Mouse (Mus musculus) ES-Bruce4 (cell line): ENCODE results near the gene Ost4. TPM values are rescaled to one million over a fixed set of nuclear protein-coding genes. Genes with fewer than 3 reads are reported as not detected.

Experiments
- H3K27ac ChIP-seq: 2 replicates; pipeline ENCODE4 v1.5.1; 2012; ENCODE audit warnings: low read length, inconsistent platforms; ENCODE audit not compliant: insufficient read depth
- H3K27me3 ChIP-seq: 2 replicates; pipeline ENCODE4 v1.6.1; 2012; ENCODE audit warnings: mild to moderate bottlenecking, low read length, inconsistent platforms; ENCODE audit not compliant: control insufficient read depth, poor library complexity, insufficient read depth, severe bottlenecking
- H3K36me3 ChIP-seq: 2 replicates; pipeline ENCODE4 v1.6.1; 2012; ENCODE audit warnings: inconsistent platforms, mild to moderate bottlenecking, low read length, moderate library complexity; ENCODE audit not compliant: control insufficient read depth, poor library complexity, insufficient read depth, severe bottlenecking
- H3K4me1 ChIP-seq: one replicate; pipeline ENCODE4 v1.8.1; 2011; ENCODE audit warnings: low read length; ENCODE audit not compliant: control insufficient read depth, insufficient read depth
- H3K4me3 ChIP-seq: 2 replicates; pipeline ENCODE4 v1.5.1; 2011; ENCODE audit warnings: low read depth, mild to moderate bottlenecking, low read length
- H3K9ac ChIP-seq: 2 replicates; pipeline ENCODE4 v1.6.1; 2012; ENCODE audit warnings: low read depth, mild to moderate bottlenecking, inconsistent platforms; ENCODE audit not compliant: poor library complexity, severe bottlenecking
- H3K9me3 ChIP-seq: replicated peaks from 2 replicates; pipeline ENCODE4 v1.6.1; 2012; ENCODE audit warnings: mild to moderate bottlenecking, low read length, inconsistent platforms; ENCODE audit not compliant: control insufficient read depth, poor library complexity, insufficient read depth, severe bottlenecking
- CTCF ChIP-seq: IDR thresholded peaks from one replicate; pipeline ENCODE4 v1.8.1; 2011; ENCODE audit warnings: low read depth, low read length
- EP300 ChIP-seq: IDR thresholded peaks from 2 replicates; pipeline ENCODE4 v1.6.1; 2011; ENCODE audit warnings: low read depth, low read length; ENCODE audit not compliant: insufficient read depth
- POLR2A ChIP-seq: IDR thresholded peaks from one replicate; pipeline ENCODE4 v1.8.1; 2011; ENCODE audit warnings: low read length; ENCODE audit not compliant: insufficient read depth
- polyA plus RNA-seq: library from polyadenylated mRNA; stranded (reverse); fragments of >200 nt; gene quantifications from 2 replicates; pipeline ENCODE4 v1.2.4, GENCODE M21; 2011; ENCODE audit warnings: low read depth; ENCODE audit not compliant: missing spikeins, insufficient read depth, insufficient read length

The Ost4 gene
- polyA plus RNA-seq, 1 experiment: 216 TPM

DNA sequence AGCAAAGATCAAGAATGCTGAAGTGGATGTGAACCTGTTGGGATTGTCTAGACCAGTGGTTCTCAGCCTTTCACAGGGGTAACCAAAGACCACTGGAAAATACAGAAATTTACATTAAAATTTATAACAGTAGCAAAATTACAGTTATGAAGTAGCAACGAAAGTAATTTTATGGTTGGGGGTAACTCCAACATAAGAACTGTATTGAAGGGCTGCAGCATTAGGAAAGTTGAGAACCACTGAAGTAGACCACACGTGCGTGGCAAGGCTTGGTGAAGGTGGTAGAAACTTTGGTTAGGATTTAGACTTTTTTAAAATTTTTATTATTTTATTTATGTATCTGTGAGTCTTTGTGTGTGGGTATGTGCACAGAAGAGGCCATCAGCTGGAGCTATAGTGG is 39.9 kb downstream of the Ost4 start, which contains the start of gene Tmem214:
TSS of gene Tmem214 (plus strand) at position 301 of the 400 bp plus-strand sequence.
- Histone ChIP-seq H3K27me3 (no peaks in the 10 kb centered on the region), H3K4me1 (peaks cover 7% of the 10 kb centered on the region), H3K4me3 (no peak within 1 kb of the TSS), H3K27ac (no peak within 1 kb of the TSS), H3K9me3 (no peaks in the 10 kb centered on the region), H3K36me3 (peaks cover 14% of the 10 kb centered on the region), H3K9ac (peak within 1 kb of the TSS; percentile 32)
- TF ChIP-seq CTCF (no peak), POLR2A (no peak), EP300 (no peak)

DNA sequence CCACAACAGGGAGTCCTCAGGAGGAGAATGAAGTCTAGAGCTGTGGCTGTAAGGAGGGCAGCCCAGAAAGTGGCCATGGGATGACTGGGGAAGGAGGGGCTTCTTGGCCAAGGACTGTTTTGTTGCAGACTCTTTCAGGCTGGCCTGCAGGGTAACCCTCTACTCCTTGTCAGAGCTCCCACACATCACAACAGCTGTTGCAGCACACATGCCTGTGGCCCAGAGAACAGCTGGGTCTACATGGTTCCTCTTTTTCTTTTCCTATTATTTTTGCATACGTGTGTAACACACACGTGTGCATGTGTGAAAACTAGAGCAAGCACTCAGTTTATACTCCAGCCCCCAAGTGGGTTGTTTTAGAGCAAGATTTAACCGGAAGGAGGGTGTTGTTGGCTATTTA is 40.7 kb downstream of the Ost4 start:
- Histone ChIP-seq H3K9ac (no peak overlapping the region), H3K4me1 (peaks cover 7% of the 10 kb centered on the region), H3K27me3 (no peaks in the 10 kb centered on the region), H3K4me3 (no peak overlapping the region), H3K36me3 (peaks cover 6% of the 10 kb centered on the region), H3K9me3 (no peaks in the 10 kb centered on the region), H3K27ac (no peak overlapping the region)
- TF ChIP-seq EP300: no peak
- TF ChIP-seq CTCF: no peak
- TF ChIP-seq POLR2A: no peak

DNA sequence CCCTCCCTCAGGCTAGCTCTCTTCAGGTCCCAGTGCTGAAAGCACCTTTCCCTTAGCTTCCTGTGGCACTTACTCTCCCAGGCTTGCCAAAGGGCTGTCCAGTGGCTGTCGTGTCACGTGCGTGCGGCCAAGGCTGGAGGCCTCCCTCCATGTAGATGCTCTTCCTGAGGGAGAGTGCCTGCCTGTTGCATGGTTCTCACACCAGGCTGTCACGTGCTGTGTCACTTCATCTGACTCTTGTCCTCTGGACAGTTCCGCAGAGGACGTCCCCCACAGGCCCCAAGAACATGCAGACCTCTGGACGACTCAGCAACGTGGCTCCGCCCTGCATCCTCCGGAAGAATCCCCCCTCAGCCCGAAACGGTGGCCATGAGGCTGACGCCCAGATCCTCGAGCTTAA is 43.3 kb downstream of the Ost4 start:
- peaks cover 7% of the 10 kb centered on the region for H3K4me1 ChIP-seq
- no peaks in the 10 kb centered on the region for H3K27me3 ChIP-seq
- H3K9me3 ChIP-seq: no peaks in the 10 kb centered on the region
- no peak overlapping the region for H3K27ac ChIP-seq
- H3K4me3 ChIP-seq: no peak overlapping the region
- TF ChIP-seq POLR2A (no peak), EP300 (no peak)
- no peak overlapping the region for H3K9ac ChIP-seq
- H3K36me3 ChIP-seq: no peaks in the 10 kb centered on the region

DNA sequence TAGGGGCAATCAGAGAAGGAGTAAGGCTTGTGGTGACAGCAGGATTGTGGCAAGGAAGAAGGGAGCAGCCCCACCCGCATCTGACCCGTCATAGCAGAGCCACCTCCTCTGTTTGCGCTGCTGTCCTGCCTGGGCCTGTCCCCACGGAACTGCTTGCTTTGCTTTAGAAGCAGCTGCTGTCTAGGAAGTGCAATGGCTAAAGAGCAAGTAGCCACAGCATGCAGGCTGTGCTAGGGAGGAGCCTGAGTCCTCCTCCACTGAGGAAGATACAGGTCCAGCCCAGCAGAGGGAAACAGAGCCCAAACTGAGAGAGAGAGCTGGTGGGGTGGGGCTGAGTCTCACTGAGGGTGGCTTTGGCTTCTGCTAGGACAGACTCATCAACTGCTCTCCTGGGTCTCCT is 43.7 kb downstream of the Ost4 start:
- Histone ChIP-seq H3K27me3 (no peaks in the 10 kb centered on the region), H3K4me3 (no peak overlapping the region), H3K4me1 (peaks cover 7% of the 10 kb centered on the region), H3K9me3 (no peaks in the 10 kb centered on the region), H3K36me3 (no peaks in the 10 kb centered on the region), H3K9ac (no peak overlapping the region), H3K27ac (no peak overlapping the region)
- peak; percentile 17 for TF ChIP-seq CTCF
- no peak for TF ChIP-seq EP300

DNA sequence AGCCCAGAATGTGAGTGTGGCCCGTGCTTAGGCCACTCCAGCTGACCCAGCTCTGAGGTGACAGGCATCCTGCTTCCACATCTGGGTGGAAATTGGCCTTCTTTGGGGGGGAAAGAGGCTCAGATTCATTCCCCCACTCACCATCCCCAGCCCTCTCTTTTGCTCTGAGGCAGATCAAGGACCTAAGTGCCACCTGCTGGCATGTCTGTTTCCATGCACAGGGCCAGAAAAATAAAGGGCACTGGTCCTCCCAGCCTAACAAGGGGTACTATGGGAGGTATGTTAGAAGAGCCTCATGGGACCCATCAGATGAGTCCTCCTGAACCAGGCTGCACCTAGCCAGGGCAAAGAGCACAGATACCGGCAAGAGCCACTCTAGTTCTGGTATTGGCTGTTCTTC is 51.5 kb downstream of the Ost4 start:
- Histone ChIP-seq H3K27ac (no peak overlapping the region), H3K4me1 (no peaks in the 10 kb centered on the region), H3K4me3 (no peak overlapping the region), H3K9me3 (no peaks in the 10 kb centered on the region), H3K27me3 (no peaks in the 10 kb centered on the region), H3K36me3 (no peaks in the 10 kb centered on the region), H3K9ac (no peak overlapping the region)
- no peak for TF ChIP-seq EP300

Other genes with a start within 250 kb of the Ost4 start
- gene Cenpa, start 241.0 kb downstream of the Ost4 start, polyA plus RNA-seq: 257 and 258 TPM in 2 replicates
- 33.4 and 35.2 TPM in 2 replicates for gene Dpysl5, start 196.2 kb downstream of the Ost4 start, polyA plus RNA-seq
- 12.8 and 15.6 TPM in 2 replicates for gene Mapre3, start 93.1 kb downstream of the Ost4 start, polyA plus RNA-seq
- 50.4 and 56.3 TPM in 2 replicates for gene Tmem214, start 39.8 kb downstream of the Ost4 start, polyA plus RNA-seq
- 22.0 and 22.3 TPM in 2 replicates for gene Agbl5, start 19.1 kb downstream of the Ost4 start, polyA plus RNA-seq
- 2.5 and 3.2 TPM in 2 replicates for gene Emilin1, start 5.6 kb upstream of the Ost4 start, polyA plus RNA-seq
- gene Khk, start 13.6 kb upstream of the Ost4 start, polyA plus RNA-seq: 12.9 and 14.0 TPM in 2 replicates
- gene Cgref1, start 37.8 kb upstream of the Ost4 start, polyA plus RNA-seq: 26.1 and 26.3 TPM in 2 replicates
- 71.0 and 84.4 TPM in 2 replicates for gene Preb, start 52.6 kb upstream of the Ost4 start, polyA plus RNA-seq
- gene Tcf23, start 60.9 kb upstream of the Ost4 start, polyA plus RNA-seq: not detected in 2 replicates
- 28.6 and 31.8 TPM in 2 replicates for gene Atraid, start 140.5 kb upstream of the Ost4 start, polyA plus RNA-seq
- gene Slc5a6, start 141.1 kb upstream of the Ost4 start, polyA plus RNA-seq: 9.8 and 12.8 TPM in 2 replicates
- 147 and 148 TPM in 2 replicates for gene Cad, start 147.0 kb upstream of the Ost4 start, polyA plus RNA-seq
- not detected in 2 replicates for gene Dnajc5g, start 198.5 kb upstream of the Ost4 start, polyA plus RNA-seq
- gene Slc30a3, start 200.4 kb upstream of the Ost4 start, polyA plus RNA-seq: 8.5 and 9.2 TPM in 2 replicates
- 5.1 TPM in 2 replicates for gene Trim54, start 208.9 kb upstream of the Ost4 start, polyA plus RNA-seq
- gene Ucn, start 231.0 kb upstream of the Ost4 start, polyA plus RNA-seq: not detected in 2 replicates
- 58.1 and 60.0 TPM in 2 replicates for gene Mpv17, start 246.5 kb upstream of the Ost4 start, polyA plus RNA-seq